Mouse (Mus musculus) hindlimb bud, embryonic 11.5 days (tissue): Measurements from ENCODE around the gene Cnksr3.
A peak's percentile ranks its signal among the peaks of the same experiment; 100 is the strongest.

ENCODE experiments used
- DNase-seq: peaks from one replicate; pipeline ENCODE4 v3.0.0-alpha.2; 2012; ENCODE audit warnings: low read depth, low spot score; ENCODE audit errors: extremely low spot score

Gene Cnksr3

GRCm38 (mm10) chr10:7149671-7150595, 62.1 kb downstream of the Cnksr3 start:
- no peak for DNase-seq

- DNase-seq, result no peak
Observed at GRCm38 (mm10) chr10:7145614-7146013, 66.4 kb downstream of the Cnksr3 start.

- no peak for DNase-seq
Observed at GRCm38 (mm10) chr10:7144081-7144783, 67.8 kb downstream of the Cnksr3 start.

GRCm38 (mm10) chr10:7142287-7142686, 69.8 kb downstream of the Cnksr3 start:
- no peak for DNase-seq

GRCm38 (mm10) chr10:7140282-7140681, 71.8 kb downstream of the Cnksr3 start:
- DNase-seq, result no peak

DNA sequence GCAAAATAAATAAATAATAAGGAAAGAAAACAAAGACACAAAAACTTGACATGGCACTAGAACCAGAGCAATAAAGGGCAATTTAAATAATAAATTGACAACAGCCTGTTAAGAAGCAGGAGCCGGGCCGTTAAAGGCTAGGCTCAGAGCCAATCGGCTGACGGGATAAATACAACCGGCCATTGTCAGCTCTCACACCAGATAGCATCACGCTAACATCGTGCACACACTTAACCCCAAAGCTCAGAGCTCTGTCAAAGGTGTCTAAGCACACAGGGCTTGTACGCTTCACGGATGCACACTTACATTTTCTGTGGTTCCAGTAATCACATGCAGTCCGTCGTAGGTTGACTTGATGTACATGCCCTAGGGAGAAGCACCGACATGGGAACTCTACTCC, 74.0 kb downstream of the Cnksr3 start:
- DNase-seq, result no peak

- DNase-seq, result no peak
Observed at GRCm38 (mm10) chr10:7135751-7136150, 76.3 kb downstream of the Cnksr3 start.

GRCm38 (mm10) chr10:7133005-7133404, 79.0 kb downstream of the Cnksr3 start:
- DNase-seq, result no peak

GRCm38 (mm10) chr10:7131441-7131840, 80.6 kb downstream of the Cnksr3 start:
- DNase-seq, result no peak

GRCm38 (mm10) chr10:7127828-7128227, 84.2 kb downstream of the Cnksr3 start:
- DNase-seq, result no peak

DNA sequence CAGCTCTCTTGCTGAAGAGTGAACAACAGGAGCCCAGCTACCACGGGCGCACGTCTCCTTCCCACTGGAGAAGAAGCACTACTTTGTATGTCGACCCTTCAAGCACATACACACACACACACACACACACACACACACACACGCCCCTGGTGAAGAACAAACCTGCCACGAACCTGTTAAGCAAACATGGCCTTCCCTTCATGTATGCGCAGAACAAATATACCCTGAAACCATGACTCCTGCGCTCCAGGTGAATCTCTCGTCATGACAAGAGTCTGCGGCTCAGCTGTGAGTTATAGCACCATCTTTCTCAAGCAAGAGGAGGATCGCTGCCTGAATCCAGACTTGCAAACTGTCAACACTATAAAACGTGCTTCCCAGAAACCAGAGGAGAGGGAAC, 85.2 kb downstream of the Cnksr3 start:
- no peak for DNase-seq

GRCm38 (mm10) chr10:7126287-7126686, 85.8 kb downstream of the Cnksr3 start:
- DNase-seq, result no peak

DNA sequence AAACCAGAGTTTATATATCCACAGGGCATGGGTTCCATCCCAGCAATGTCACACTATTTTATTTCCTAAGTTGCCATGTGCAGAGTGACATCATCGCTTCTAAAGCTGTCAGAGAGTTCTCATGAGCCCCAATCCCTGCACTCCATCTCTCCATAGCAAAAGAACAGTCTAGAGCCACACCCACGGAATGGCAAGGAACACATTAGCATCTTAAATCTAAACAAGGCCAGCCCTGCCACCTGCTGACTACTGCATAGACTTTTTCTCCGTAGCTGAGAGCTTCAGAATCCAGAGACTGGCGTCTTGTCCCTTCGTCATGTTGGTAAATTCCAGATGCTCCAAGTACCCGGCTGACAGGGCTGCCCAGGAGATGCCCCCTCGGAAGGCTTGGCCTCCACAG, 87.0 kb downstream of the Cnksr3 start:
- DNase-seq, result no peak

GRCm38 (mm10) chr10:7122294-7122693, 89.7 kb downstream of the Cnksr3 start:
- no peak for DNase-seq

DNA sequence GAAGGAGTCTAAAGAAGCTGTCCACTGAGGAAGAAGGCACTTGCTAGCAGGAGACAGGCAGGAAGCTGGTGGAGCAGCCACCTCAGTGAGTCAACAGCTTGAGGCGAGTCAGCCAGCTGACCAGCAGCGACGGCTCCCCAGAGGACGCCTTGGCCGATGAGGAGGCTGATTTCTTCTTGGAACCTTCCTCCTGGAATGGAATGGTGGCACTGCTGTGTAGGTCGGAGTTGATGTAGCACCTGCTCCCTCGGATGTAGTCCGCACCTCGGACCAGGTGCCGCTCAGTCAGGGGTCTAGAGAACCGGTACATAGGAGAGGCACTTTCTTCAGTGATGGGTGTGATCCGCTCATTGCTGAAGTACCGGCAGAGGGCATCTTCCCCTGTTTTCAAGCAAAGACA, 91.8 kb downstream of the Cnksr3 start:
- DNase-seq, result no peak

DNA sequence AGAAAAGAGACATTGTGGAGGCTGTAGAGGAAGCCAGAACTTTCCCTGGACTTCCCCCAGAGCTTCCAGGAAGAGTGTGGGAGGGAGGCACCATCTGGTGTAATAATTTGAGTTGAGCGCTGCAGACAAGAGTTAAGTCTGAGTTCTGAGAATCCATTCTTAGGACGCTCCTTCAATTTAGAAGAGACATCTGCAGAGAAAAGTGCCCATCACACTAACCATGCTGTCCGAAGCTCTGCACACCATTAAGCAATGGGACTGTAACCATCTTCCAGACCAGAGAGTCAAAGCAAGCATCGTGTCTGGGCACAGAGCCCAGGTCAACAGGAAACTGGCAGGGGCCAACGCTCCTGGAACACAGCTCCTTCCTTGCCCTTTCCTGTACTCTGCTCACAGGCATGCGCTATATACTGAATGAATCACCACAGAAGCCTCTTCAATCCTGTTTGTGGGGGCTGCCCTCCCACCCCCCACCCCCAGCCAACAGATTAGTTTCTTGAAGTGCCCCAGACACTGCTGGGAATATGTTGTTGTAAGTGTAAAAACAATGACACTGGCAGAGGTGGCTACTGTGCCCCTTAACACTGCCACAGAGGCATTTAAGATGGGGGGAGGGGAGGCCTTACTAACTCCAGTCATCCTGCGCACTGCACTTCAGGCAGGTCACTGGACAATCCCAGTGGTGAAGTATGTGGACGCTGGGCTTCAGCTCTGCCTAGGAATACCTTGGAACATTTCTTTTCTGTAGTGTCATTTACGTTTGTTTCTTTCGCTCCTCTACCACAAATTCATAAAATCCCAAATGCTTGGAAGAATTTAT, 93.6 kb downstream of the Cnksr3 start:
- DNase-seq, result no peak

DNA sequence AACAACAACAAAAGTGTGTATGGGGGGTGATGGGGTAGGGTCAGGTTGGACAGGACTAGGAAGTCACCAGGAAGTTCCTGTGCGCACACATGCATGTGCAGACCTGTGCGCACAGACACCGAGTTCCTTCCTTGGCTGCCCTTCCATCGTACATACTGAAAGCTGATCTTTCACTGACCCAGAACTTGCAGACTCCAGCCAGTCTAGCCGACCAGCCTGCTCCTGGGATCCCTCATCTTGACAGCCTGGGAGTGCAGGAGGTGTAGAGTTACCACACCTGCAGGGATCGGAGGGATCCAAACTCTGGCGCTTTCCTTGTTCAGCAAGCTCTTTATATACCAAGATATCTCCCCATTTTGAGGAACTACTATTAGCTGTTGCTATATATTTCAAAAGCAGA, 94.3 kb downstream of the Cnksr3 start:
- peak; percentile 20 for DNase-seq

GRCm38 (mm10) chr10:7114796-7115195, 97.2 kb downstream of the Cnksr3 start:
- no peak for DNase-seq

- no peak for DNase-seq
Observed at GRCm38 (mm10) chr10:7113747-7114146, 98.3 kb downstream of the Cnksr3 start.

- DNase-seq, result no peak
Observed at GRCm38 (mm10) chr10:7113144-7113543, 98.9 kb downstream of the Cnksr3 start.

- no peak for DNase-seq
Observed at GRCm38 (mm10) chr10:7111462-7112000, 100.5 kb downstream of the Cnksr3 start.
